Mouse (Mus musculus) ovary, postnatal 10 days (tissue): Measurements from ENCODE around the gene Tm4sf5.
"Not testable (repeated sequence)": the region's sequence is repeated elsewhere in the genome, so short reads cannot be mapped to it uniquely, and the experiment has no call there.

Experiments used
- DNase-seq: peaks from one replicate; pipeline ENCODE4 v3.0.0; 2022; ENCODE audit warnings: low spot score

The Tm4sf5 gene

GRCm38 (mm10) chr11:70509753-70510564 lies 4.9 kb downstream of the Tm4sf5 start:
- no peak for DNase-seq

DNA sequence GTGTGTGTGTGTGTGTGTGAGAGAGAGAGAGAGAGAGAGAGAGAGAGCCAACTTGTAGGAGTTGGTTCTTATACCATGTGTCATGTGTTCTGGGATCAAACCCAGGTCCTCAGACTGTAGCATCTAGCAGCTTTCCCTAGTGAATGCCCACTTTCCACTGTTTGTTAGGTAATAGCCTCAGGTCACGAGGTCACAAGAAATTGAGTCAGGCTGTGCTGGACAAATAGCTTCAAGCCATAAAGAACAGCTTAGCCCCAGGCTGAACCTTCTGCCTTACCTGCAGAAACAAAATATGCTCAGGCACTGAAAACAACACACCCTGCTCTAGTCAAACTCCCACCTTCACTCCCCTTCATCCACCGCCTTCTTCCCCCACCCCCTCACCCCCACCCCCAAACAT lies 6.2 kb downstream of the Tm4sf5 start:
- DNase-seq, result no peak

- DNase-seq, result no peak
Observed at GRCm38 (mm10) chr11:70511825-70512224, 6.8 kb downstream of the Tm4sf5 start.

DNA sequence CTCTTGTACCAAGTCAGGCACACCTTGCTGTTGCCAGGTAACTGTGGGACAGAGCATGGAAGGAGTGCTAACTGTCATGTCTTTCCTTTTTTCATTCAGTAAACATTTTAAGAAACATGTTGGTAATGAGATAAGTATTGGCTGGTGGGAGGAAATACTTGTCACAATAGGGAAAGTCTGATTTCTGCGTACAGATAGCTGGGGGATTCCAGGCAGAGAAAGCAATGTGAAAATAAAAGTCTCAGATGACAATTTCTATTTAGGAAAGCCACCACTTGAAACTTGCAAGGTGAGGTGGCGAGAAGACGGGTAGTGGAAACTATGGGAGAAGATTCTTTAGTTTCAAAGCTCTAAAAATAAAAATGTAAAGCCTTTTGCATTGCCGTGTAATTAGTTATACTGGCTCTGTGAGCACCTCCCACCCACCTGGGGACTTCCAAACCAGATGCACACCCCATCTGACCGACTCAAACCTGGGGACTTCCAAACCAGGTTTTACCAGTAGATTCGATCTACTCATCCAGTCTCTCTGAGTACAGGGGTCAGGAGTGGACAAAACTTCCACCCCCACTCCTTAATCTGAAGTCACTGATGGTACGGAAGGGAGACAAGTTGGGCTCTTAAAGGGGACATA lies 7.8 kb downstream of the Tm4sf5 start:
- no peak for DNase-seq

- DNase-seq, result no peak
Observed at GRCm38 (mm10) chr11:70513520-70513919, 8.5 kb downstream of the Tm4sf5 start.

- DNase-seq, result no peak
Observed at GRCm38 (mm10) chr11:70514288-70514687, 9.2 kb downstream of the Tm4sf5 start, which contains the start of gene Vmo1. TSS of gene Vmo1 (minus strand) at chr11:70514616.

DNA sequence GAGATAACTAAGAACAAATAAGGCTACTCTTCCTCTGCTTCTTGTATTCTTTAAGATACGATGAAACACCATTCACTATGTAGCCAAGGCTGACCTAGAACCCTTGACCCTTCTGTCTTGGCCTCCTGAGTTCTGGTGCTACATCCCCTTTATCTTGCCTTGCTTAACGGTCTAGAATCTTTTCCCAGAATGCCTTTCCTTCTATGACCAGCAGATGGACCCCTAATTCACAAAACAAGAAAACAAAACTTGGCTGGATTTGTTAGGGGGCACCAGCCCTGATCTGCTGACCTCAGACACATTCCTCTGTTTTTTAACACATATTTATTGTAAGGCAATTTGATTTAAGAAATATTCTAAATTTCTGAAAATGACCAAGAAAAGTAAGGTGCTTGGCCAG lies 11.3 kb downstream of the Tm4sf5 start:
- DNase-seq, result no peak

GRCm38 (mm10) chr11:70518436-70518835 lies 13.4 kb downstream of the Tm4sf5 start:
- no peak for DNase-seq

DNA sequence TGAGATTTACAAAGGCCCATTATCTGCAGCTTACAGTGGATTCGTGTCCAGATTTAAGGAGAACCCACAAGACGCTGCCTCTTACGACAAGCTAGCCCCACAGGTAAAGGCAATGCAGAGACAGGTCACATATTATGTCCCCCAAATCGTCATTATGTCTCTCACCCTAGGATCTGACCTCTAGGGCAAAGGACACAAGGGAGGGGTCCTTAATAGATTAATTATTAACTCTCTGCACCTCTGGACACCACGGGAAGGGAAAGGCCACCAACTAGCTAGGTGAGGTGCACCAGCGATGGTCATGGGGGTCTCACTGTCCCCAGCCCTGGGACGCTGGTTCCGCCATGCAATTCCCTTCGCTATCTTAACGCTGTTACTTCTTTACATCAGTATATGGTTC lies 13.9 kb downstream of the Tm4sf5 start, which contains the start of gene Gltpd2:
TSS of gene Gltpd2 (plus strand) at position 274 of the 400 bp plus-strand sequence.
- DNase-seq, result no peak

GRCm38 (mm10) chr11:70520178-70520769 lies 15.2 kb downstream of the Tm4sf5 start:
- no peak for DNase-seq

GRCm38 (mm10) chr11:70523306-70523989 lies 18.4 kb downstream of the Tm4sf5 start:
- not testable (repeated sequence) for DNase-seq

- DNase-seq, result no peak
Observed at GRCm38 (mm10) chr11:70524782-70525181, 19.7 kb downstream of the Tm4sf5 start.

GRCm38 (mm10) chr11:70525184-70525678 lies 20.2 kb downstream of the Tm4sf5 start, which contains the start of gene Psmb6:
TSS of gene Psmb6 (plus strand) at chr11:70525367.
- DNase-seq, result peak; percentile 56

DNA sequence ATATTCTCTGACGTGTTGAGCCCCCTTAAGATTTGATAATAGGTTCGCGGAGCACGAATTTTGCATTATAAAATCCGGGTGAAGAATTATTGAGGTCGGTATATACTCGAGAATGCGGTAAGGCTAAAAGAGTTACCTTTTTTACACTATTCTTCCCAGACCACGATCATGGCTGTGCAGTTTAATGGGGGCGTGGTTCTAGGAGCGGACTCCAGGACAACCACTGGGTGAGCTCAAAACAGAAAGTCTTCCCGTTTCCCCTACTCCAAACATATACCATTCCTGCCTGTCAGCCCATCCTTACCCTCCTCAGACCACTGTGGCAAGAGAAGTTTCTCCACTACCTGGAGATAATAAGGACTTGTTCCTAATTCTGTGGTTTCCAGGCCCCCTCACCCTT lies 20.7 kb downstream of the Tm4sf5 start:
- no peak for DNase-seq

- no peak for DNase-seq
Observed at GRCm38 (mm10) chr11:70526211-70526610, 21.2 kb downstream of the Tm4sf5 start.

DNA sequence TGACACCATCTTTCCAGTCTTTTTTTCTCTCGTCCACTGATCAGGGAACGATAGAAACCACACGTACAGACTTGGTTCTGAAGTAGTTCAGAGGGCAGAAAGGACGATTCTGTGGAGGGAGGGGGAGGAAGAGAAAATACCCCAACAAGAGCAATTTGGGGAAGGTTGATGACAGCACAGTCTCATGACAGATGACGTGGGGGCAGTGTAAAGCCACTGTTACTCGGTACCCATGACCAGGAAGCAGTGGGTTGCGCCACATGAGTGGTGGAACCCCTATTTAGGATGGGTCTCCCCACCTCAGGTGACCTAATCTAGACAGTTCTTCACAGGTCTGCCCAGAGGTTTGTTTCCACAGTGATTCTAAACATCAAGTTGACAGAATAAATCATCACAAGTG lies 23.6 kb downstream of the Tm4sf5 start:
- no peak for DNase-seq

GRCm38 (mm10) chr11:70531065-70531464 lies 26.0 kb downstream of the Tm4sf5 start:
- not testable (repeated sequence) for DNase-seq

GRCm38 (mm10) chr11:70532839-70533238 lies 27.8 kb downstream of the Tm4sf5 start, which contains the start of gene Gm40193:
TSS of gene Gm40193 (minus strand) at chr11:70532939.
- DNase-seq, result no peak

DNA sequence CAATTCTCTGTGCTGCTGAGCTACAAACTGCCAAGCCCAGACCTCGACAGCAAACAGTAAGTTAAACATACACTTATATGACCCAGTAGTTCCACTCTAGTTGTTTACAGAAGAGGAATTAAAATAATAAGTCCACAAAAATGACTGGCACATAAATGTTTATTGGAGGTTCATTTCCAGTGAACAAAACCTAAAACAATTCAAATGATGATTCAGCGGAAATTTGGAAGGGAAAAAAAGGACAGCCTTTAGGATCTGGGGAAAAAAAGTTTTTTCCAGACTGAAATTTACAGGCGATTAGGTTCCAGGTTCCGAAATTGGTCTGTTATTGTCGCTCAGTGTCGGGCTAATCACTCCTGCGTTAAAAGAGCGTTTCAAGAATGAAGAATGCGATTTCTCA lies 34.4 kb downstream of the Tm4sf5 start:
- DNase-seq, result no peak

DNA sequence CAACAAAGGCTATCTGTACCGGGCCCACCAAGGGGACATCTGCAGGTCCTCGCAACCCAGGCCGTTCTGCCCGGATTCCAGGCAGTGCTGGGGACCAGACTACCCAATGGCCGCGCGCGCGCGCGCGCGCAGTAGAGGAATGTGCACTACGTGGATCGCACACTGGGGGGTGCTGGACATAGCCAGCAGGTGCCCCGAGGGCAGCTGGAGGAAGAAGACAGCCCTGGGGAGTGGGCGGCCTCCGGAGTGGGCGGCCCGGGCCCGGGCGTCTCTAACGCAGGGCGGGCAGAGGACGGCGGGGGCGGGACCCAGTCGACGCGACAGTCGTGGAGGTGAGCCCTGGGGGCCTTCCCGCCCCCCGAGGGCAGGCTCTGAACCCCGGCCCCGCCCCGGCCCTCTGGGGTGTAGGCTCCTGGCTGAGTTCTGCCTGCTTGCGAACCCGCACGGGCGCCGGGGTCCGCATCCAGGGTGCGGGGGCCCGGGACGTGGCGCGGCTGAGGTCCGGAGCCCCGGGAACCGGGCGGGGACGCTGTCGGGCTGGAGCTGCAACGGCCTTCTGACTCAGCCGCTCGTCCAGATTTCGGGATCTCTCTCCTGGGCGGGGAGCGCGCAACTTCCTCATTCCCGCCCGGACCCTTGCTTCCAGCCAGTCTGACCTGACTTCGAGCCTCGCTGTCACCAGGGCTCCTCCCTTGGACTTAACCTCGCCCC lies 35.0 kb downstream of the Tm4sf5 start, which contains the start of gene Pld2:
TSS of gene Pld2 (plus strand) at position 188 of the 711 bp plus-strand sequence.
- peak; percentile 74 for DNase-seq

DNA sequence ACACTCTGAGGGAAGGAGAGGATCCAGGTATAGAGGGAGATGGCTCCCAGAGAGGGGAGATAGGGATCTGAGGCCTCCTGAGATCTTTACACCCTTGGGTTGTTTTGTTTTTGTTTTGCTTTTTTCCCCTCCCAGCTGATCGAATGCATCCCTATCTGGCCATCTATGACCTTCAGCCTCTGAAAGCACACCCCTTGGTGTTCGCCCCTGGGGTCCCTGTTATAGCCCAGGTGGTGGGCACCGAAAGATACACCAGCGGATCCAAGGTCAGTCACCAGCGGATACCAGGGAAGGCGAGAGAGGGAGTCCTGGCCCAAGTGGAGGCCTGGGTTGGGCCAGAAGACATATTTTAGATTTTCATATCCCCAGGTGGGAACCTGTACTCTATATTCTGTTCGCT lies 35.9 kb downstream of the Tm4sf5 start:
- no peak for DNase-seq
